Mouse (Mus musculus): ENCODE measurements around the gene Cyp4x1. TPM values are rescaled to one million over a fixed set of nuclear protein-coding genes. Genes with fewer than 3 reads are reported as not detected.
"Not testable (repeated sequence)": the region's sequence is repeated elsewhere in the genome, so short reads cannot be mapped to it uniquely, and the experiment has no call there.

The Cyp4x1 gene
- 4.7 and 7.4 TPM in 2 replicates for polyA plus RNA-seq (2012; rRNA removed)

DNA sequence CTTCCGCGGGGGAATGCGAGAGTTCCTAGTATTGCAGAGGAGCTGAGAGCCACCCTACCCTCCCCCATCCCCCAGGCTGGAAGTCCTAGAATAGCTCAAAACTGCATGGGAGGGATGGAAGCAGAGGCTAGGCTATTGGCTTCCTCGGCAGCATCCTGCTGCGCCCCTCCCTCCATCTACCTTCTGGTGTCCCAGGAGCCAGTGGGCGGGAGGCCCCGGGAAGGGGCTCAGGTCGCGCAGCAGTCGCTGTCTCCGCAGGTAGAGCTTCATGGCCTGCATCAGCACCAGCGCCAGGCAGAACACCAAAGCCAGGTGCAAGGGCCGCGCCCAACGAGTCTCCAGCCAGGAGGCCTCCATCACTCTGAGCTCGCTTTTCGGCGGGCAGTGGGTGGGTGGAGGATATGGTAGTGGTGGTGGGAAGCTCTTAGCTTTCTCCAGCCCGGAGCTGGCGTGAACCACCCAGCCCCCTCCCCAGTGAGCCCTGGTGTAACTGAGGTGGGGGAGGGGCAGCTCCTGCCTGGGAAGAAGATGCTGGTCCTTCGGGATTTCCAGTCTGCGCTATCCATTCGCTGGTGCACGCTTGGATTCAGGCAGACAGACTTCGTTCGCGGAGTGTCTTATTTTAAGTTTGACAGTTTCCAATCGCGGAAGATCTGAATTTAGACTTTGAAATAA is at the start of gene Cyp4x1:
Gene Cyp4x1 (minus strand): TSS at position 661 of the 675 bp plus-strand sequence.
- DNase-seq (ENCODE audit: low read depth): peak; percentile 81
- TF ChIP-seq CTCF (IDR thresholded peaks at IDR 0.05; ENCODE audit: borderline replicate concordance, extremely low read depth, insufficient read depth, insufficient read length) (no peak), POLR2A (IDR thresholded peaks at IDR 0.05; ENCODE audit: borderline replicate concordance, extremely low read depth, insufficient read depth, insufficient read length, poor library complexity, severe bottlenecking) (no peak)

GRCm38 (mm10) chr4:115176201-115176600 is 42.1 kb upstream of the Cyp4x1 start:
- not testable (repeated sequence) for DNase-seq (ENCODE audit: low read depth)

GRCm38 (mm10) chr4:115174694-115175353 is 40.7 kb upstream of the Cyp4x1 start:
- no peak for DNase-seq (ENCODE audit: low read depth)
- no peak for TF ChIP-seq CTCF (IDR thresholded peaks at IDR 0.05; ENCODE audit: borderline replicate concordance, extremely low read depth, insufficient read depth, insufficient read length)

GRCm38 (mm10) chr4:115158963-115159362 is 24.9 kb upstream of the Cyp4x1 start:
- DNase-seq (ENCODE audit: low read depth): not testable (repeated sequence)

GRCm38 (mm10) chr4:115154723-115155122 is 20.6 kb upstream of the Cyp4x1 start:
- TF ChIP-seq POLR2A (IDR thresholded peaks at IDR 0.05; ENCODE audit: borderline replicate concordance, extremely low read depth, insufficient read depth, insufficient read length, poor library complexity, severe bottlenecking) (no peak), CTCF (IDR thresholded peaks at IDR 0.05; ENCODE audit: borderline replicate concordance, extremely low read depth, insufficient read depth, insufficient read length) (peak; percentile 14; the same call in 1 of the 2 replicates)
- peak; percentile 0 for DNase-seq (ENCODE audit: low read depth)

DNA sequence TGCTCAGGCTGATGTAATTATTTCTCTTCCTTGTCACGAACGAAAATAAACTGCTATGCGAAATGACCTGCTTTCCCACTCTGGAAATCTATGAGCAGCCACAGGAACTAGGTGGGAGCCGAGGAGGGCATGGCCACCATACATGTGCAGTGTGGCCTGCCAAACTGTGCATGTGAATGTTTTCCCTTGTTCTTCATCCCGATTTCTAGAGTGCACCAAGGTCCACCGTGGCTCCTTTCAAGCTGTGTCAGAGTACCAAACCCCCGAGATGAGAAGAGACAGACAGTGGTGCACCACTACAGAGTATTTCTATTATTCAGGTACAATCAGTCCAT is 182 bp upstream of the Cyp4x1 start:
- TF ChIP-seq CTCF (IDR thresholded peaks at IDR 0.05; ENCODE audit: borderline replicate concordance, extremely low read depth, insufficient read depth, insufficient read length): no peak
- no peak for TF ChIP-seq POLR2A (IDR thresholded peaks at IDR 0.05; ENCODE audit: borderline replicate concordance, extremely low read depth, insufficient read depth, insufficient read length, poor library complexity, severe bottlenecking)
- no peak for DNase-seq (ENCODE audit: low read depth)

DNA sequence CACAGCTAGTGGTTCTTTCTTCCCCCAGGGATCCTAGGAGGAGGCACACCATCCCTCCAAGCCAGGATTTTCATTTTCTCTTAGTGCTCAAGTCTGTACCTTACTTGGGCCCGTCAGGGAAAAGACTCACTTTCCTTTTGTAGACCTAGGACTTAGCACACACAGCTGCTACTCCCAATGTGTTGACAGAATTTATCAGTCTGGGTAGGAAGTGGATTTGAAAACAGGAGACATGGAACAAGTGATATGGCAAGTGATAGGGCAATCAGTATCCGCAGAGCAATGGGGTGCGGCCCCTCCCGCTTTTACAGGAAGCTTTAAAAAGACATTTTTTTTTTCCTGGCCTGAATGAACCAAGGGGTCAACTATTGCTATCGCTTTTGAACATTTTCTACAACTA is 996 bp downstream of the Cyp4x1 start:
- no peak for TF ChIP-seq POLR2A (IDR thresholded peaks at IDR 0.05; ENCODE audit: borderline replicate concordance, extremely low read depth, insufficient read depth, insufficient read length, poor library complexity, severe bottlenecking)
- no peak for TF ChIP-seq CTCF (IDR thresholded peaks at IDR 0.05; ENCODE audit: borderline replicate concordance, extremely low read depth, insufficient read depth, insufficient read length)
- peak; percentile 9 for DNase-seq (ENCODE audit: low read depth)

GRCm38 (mm10) chr4:115124713-115125112 is 9.4 kb downstream of the Cyp4x1 start:
- no peak for DNase-seq (ENCODE audit: low read depth)
- no peak for TF ChIP-seq POLR2A (IDR thresholded peaks at IDR 0.05; ENCODE audit: borderline replicate concordance, extremely low read depth, insufficient read depth, insufficient read length, poor library complexity, severe bottlenecking)
- TF ChIP-seq CTCF (IDR thresholded peaks at IDR 0.05; ENCODE audit: borderline replicate concordance, extremely low read depth, insufficient read depth, insufficient read length): no peak

DNA sequence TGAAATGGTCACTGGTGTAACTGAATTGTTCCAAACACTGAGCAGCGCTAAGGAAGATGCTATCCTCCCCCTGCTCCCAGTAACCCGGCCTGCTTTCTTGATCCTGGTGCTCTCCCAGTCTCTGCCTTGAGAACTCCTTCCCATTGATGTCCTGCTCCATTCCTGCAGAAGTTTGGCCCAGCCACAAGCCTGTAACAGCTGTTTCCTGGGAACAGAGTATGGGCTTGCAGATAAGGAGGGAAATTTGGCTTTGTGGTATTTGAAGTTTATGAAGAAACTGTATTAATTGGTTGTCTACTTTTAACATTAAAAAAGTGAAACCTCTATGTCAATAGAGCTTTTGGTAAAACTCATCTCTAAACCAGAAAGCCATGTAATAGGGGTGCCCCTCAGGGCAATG is 10.6 kb downstream of the Cyp4x1 start:
- no peak for TF ChIP-seq POLR2A (IDR thresholded peaks at IDR 0.05; ENCODE audit: borderline replicate concordance, extremely low read depth, insufficient read depth, insufficient read length, poor library complexity, severe bottlenecking)
- TF ChIP-seq CTCF (IDR thresholded peaks at IDR 0.05; ENCODE audit: borderline replicate concordance, extremely low read depth, insufficient read depth, insufficient read length): no peak

DNA sequence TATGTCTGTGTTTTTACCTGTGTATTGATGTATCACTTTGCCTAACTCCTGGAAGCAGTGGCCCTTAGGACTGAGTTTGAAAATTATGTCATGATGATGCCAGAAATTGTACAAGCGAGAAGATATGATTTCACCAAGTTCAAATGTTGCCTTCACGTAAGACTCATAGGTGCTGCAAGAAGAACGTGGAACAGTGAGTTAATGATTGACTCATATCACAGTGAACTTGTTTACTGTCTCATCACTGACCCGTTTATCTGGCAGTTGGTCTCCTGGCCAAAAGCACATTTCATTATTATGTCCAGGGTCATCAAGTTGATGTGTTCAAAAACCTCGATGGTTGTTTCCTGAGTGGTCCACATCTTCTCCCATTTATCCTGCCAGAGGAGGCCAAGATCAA is 12.5 kb downstream of the Cyp4x1 start:
- DNase-seq (ENCODE audit: low read depth): no peak

More for the DNA sequence above, 10.6 kb downstream of the Cyp4x1 start:
- DNase-seq (ENCODE audit: low read depth): no peak

GRCm38 (mm10) chr4:115121162-115121561 is 12.9 kb downstream of the Cyp4x1 start:
- TF ChIP-seq POLR2A (IDR thresholded peaks at IDR 0.05; ENCODE audit: borderline replicate concordance, extremely low read depth, insufficient read depth, insufficient read length, poor library complexity, severe bottlenecking): no peak
- TF ChIP-seq CTCF (IDR thresholded peaks at IDR 0.05; ENCODE audit: borderline replicate concordance, extremely low read depth, insufficient read depth, insufficient read length): no peak
- DNase-seq (ENCODE audit: low read depth): no peak

More for the DNA sequence above, 12.5 kb downstream of the Cyp4x1 start:
- TF ChIP-seq POLR2A (IDR thresholded peaks at IDR 0.05; ENCODE audit: borderline replicate concordance, extremely low read depth, insufficient read depth, insufficient read length, poor library complexity, severe bottlenecking): no peak
- no peak for TF ChIP-seq CTCF (IDR thresholded peaks at IDR 0.05; ENCODE audit: borderline replicate concordance, extremely low read depth, insufficient read depth, insufficient read length)

DNA sequence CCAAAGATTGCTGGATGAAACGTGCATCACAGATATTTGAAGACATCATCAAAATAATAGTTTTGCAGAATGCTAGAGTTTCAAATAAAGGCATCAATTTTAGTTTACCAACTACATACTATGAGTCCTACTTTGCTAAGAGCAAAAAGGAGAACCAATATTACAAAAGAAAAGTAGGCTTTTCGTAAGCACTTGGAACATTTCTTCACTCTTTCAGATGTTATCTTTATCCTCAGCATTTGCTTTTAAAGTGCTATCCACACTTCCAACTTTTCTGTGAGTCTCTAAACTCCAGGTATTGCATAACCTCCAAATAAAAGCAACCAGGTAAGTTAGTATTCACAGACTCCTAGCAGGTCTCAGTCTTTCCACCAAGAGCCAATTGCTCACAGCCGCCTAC is 14.4 kb downstream of the Cyp4x1 start:
- DNase-seq (ENCODE audit: low read depth): no peak
- no peak for TF ChIP-seq CTCF (IDR thresholded peaks at IDR 0.05; ENCODE audit: borderline replicate concordance, extremely low read depth, insufficient read depth, insufficient read length)
- TF ChIP-seq POLR2A (IDR thresholded peaks at IDR 0.05; ENCODE audit: borderline replicate concordance, extremely low read depth, insufficient read depth, insufficient read length, poor library complexity, severe bottlenecking): no peak

Data from brain, embryonic 14.5 days (tissue).